Mouse (Mus musculus) CH12.LX (cell line): ENCODE results near the gene H1foo. TPM values are rescaled to one million over a fixed set of nuclear protein-coding genes. Genes with fewer than 3 reads are reported as not detected.

Experiments used
- DNase-seq: peaks from one replicate; pipeline ENCODE4 v3.0.0-alpha.2; 2013; ENCODE audit errors: extremely low read depth
- H3K27ac ChIP-seq: 2 replicates; pipeline ENCODE4 v1.5.1; 2012; ENCODE audit warnings: low read depth, mild to moderate bottlenecking, control low read depth, moderate library complexity; ENCODE audit not compliant: insufficient read depth
- H3K27me3 ChIP-seq: replicated peaks from 2 replicates; pipeline ENCODE3; 2012; ENCODE audit warnings: inconsistent platforms
- H3K36me3 ChIP-seq, 2 experiments: replicated peaks in 1 of 2; 2 replicates each; pipeline versions ENCODE3 to v1.6.1; 2012; ENCODE audit warnings: inconsistent platforms in 1 of 2, low read length in 1 of 2, mild to moderate bottlenecking in 1 of 2, mixed read lengths in 1 of 2, moderate library complexity in 1 of 2; ENCODE audit not compliant: control insufficient read depth in 1 of 2, insufficient read depth in 1 of 2
- H3K4me1 ChIP-seq, 2 experiments: 2 replicates each; pipeline ENCODE4 v1.6.1; 2012; ENCODE audit warnings: inconsistent platforms in 1 of 2, moderate library complexity in 1 of 2; ENCODE audit not compliant: insufficient read depth in 2 of 2, control insufficient read depth in 1 of 2
- H3K4me2 ChIP-seq: 2 replicates; pipeline ENCODE4 v1.6.1; 2012; ENCODE audit warnings: low read depth, mild to moderate bottlenecking, control low read depth; ENCODE audit not compliant: poor library complexity, insufficient read depth, severe bottlenecking
- H3K4me3 ChIP-seq, 3 experiments: fragments of 150-350 bp in 1 of 3; sonication (generic) in 1 of 3; replicated peaks in 1 of 3; 2 replicates each; pipeline versions ENCODE3 to v1.5.1; 2011 to 2012; ENCODE audit warnings: low read depth in 2 of 3, low read length in 2 of 3, mild to moderate bottlenecking in 2 of 3, moderate library complexity in 2 of 3, control low read depth in 1 of 3, improper control_type of control experiment in 1 of 3, inconsistent platforms in 1 of 3, mixed read lengths in 1 of 3; ENCODE audit not compliant: poor library complexity in 1 of 3
- H3K79me2 ChIP-seq: replicated peaks from 2 replicates; pipeline ENCODE4 v1.6.1; 2012; ENCODE audit warnings: mild to moderate bottlenecking, moderate library complexity; ENCODE audit not compliant: control insufficient read depth, poor library complexity, insufficient read depth, severe bottlenecking; ENCODE audit errors: extremely low read depth
- H3K9ac ChIP-seq: 2 replicates; pipeline ENCODE4 v1.6.1; 2012; ENCODE audit warnings: low read depth, mild to moderate bottlenecking, control low read depth, moderate library complexity; ENCODE audit not compliant: insufficient read depth
- H3K9me3 ChIP-seq: replicated peaks from 2 replicates; pipeline ENCODE3; 2012; ENCODE audit warnings: low read length, inconsistent platforms, mixed read lengths
- BHLHE40 ChIP-seq: IDR thresholded peaks from 2 replicates; pipeline ENCODE4 v1.6.1; 2011; ENCODE audit warnings: mild to moderate bottlenecking, low read depth, low read length, improper control_type of control experiment
- CHD2 ChIP-seq: IDR thresholded peaks from 2 replicates; pipeline ENCODE4 v1.6.1; 2011; ENCODE audit warnings: low read length, improper control_type of control experiment
- CTCF ChIP-seq, 2 experiments: IDR thresholded peaks in 1 of 2; conservative IDR thresholded peaks in 1 of 2; 2 replicates each; pipeline ENCODE4 v1.5.1; 2011 to 2012; ENCODE audit warnings: low read depth in 2 of 2, low read length in 2 of 2, improper control_type of control experiment in 1 of 2, inconsistent platforms in 1 of 2, mild to moderate bottlenecking in 1 of 2, moderate library complexity in 1 of 2
- E2F4 ChIP-seq: IDR thresholded peaks from 2 replicates; pipeline ENCODE4 v1.6.1; 2011; ENCODE audit warnings: low read depth, low read length, improper control_type of control experiment; ENCODE audit not compliant: insufficient replicate concordance
- HCFC1 ChIP-seq: IDR thresholded peaks from 2 replicates; pipeline ENCODE4 v1.6.1; 2012; ENCODE audit warnings: low read depth, mild to moderate bottlenecking, inconsistent platforms, low read length, improper control_type of control experiment
- IRF4 ChIP-seq: IDR thresholded peaks from 2 replicates; pipeline ENCODE4 v1.6.1; 2014; ENCODE audit warnings: low read depth, mild to moderate bottlenecking, inconsistent platforms, low read length, improper control_type of control experiment
- JUN ChIP-seq: IDR thresholded peaks from 2 replicates; pipeline ENCODE4 v1.6.1; 2011; ENCODE audit warnings: low read depth, mild to moderate bottlenecking, low read length, improper control_type of control experiment, moderate library complexity; ENCODE audit not compliant: insufficient read depth
- MAFK ChIP-seq: IDR thresholded peaks from 2 replicates; pipeline ENCODE4 v1.6.1; 2011; ENCODE audit warnings: low read length, improper control_type of control experiment; ENCODE audit not compliant: insufficient replicate concordance
- MAX ChIP-seq: IDR thresholded peaks from 2 replicates; pipeline ENCODE4 v1.6.1; 2011; ENCODE audit warnings: low read length, improper control_type of control experiment
- MEF2A ChIP-seq: IDR thresholded peaks from 2 replicates; pipeline ENCODE4 v1.6.1; 2014; ENCODE audit warnings: low read depth, mild to moderate bottlenecking, inconsistent platforms, low read length, improper control_type of control experiment, borderline replicate concordance
- NELFE ChIP-seq: IDR thresholded peaks from 2 replicates; pipeline ENCODE4 v1.6.1; 2011; ENCODE audit warnings: low read depth, low read length, improper control_type of control experiment
- NRF1 ChIP-seq: IDR thresholded peaks from 2 replicates; pipeline ENCODE4 v1.6.1; 2014; ENCODE audit warnings: low read depth, mild to moderate bottlenecking, inconsistent platforms, low read length, improper control_type of control experiment, moderate library complexity
- TCF12 ChIP-seq: IDR thresholded peaks from 2 replicates; pipeline ENCODE4 v1.6.1; 2014; ENCODE audit warnings: low read depth, mild to moderate bottlenecking, inconsistent platforms, low read length, improper control_type of control experiment
- UBTF ChIP-seq: IDR thresholded peaks from 2 replicates; pipeline ENCODE4 v1.6.1; 2012; ENCODE audit warnings: low read depth, mild to moderate bottlenecking, inconsistent platforms, low read length, improper control_type of control experiment, moderate library complexity
- USF1 ChIP-seq: IDR thresholded peaks from 2 replicates; pipeline ENCODE4 v1.6.1; 2014; ENCODE audit warnings: low read depth, mild to moderate bottlenecking, inconsistent platforms, low read length, improper control_type of control experiment
- ZKSCAN1 ChIP-seq: IDR thresholded peaks from 2 replicates; pipeline ENCODE4 v1.6.1; 2012; ENCODE audit warnings: low read depth, inconsistent platforms, low read length, improper control_type of control experiment, borderline replicate concordance
- ZNF384 ChIP-seq: IDR thresholded peaks from 2 replicates; pipeline ENCODE4 v1.6.1; 2012; ENCODE audit warnings: low read depth, low read length, improper control_type of control experiment, inconsistent platforms
- dilution Hi-C: fragments of 300-500 bp; cut with MboI; formaldehyde crosslinking; loops from 2 replicates; pipeline ENCODE4 v1.14.3; 2020; ENCODE audit warnings: low sequenced_read_pairs; ENCODE audit not compliant: extremely low pct_unique_long_range_greater_than_20kb, extremely low pct_ligation_motif_present
- in situ Hi-C: fragments of 300-500 bp; cut with MboI; formaldehyde crosslinking; loops from 3 replicates; pipeline ENCODE4 v1.14.3; 2019; ENCODE audit warnings: low sequenced_read_pairs, low pct_ligation_motif_present, low pct_unique_long_range_greater_than_20kb, mixed read lengths
- polyA plus RNA-seq: library from polyadenylated mRNA; unstranded; fragments of >175 nt; gene quantifications from 2 replicates; pipeline ENCODE4 v1.2.1, GENCODE M21; 2012; ENCODE audit warnings: low read depth; ENCODE audit not compliant: insufficient read length
- total RNA-seq, 2 experiments: library from RNA; depleted of rRNA; stranded (reverse); fragments of 300-350 nt in 1 of 2; fragments of >200 nt in 1 of 2; gene quantifications; 2 replicates each; pipeline ENCODE4 v1.2.3; 2012 to 2014

H1foo gene
- total and polyA plus RNA-seq, 3 experiments = 0.77 to 1.0 (median 0.89) TPM

DNA sequence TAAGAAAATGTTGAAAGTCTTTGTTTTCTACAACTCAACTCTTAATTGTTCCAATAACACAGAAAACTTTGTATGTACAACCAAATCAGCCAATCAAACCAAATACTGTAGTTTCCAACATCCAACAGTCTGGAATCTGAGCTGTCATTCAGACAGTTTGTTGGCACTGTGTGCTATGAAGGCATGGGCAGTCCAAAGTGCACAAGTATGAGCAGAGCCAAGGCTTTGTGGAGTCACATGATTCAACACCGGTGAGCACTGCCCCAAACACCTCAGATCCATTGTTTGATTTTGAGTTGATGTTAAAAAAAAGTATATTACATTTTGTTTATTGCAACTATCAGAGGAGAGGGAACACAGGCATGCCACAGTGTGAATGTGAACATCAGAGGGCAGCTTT lies 4.1 kb upstream of the H1foo start:
- in situ Hi-C loops = loop anchor here (5.0 kb wide), 1 partner anchor 33 kb away; no protein-coding TSS in a partner anchor

DNA sequence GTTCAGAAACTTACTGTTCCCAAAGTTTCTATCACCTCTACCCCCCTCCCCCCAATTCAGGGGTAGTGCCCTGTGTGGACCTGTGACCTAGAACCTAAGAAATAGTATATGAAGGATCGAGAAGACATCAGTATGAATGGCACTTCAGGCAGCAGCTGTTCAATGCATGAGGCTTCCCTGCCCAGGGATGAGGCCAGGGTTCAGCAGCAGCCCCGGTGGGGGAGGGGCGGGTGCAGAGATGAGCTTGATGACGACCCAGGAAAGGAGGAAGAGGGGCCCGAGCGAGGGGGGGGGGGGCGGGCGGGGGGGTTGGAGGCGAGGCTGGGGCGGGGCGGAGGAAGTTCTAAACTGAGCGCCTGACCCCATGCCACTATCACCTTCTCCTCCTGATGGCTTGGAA lies 3.6 kb upstream of the H1foo start:
- dilution Hi-C loops (no loop called here), in situ Hi-C loops (loop anchor here (5.0 kb wide), 1 partner anchor 34 kb away; no protein-coding TSS in a partner anchor)

More for the DNA sequence above, 4.1 kb upstream of the H1foo start:
- dilution Hi-C loops = no loop called here
- H3K4me1 ChIP-seq = peaks cover 34 to 57% of the 10 kb centered on the region in 2 experiments
- no peak overlapping the region for H3K27ac ChIP-seq
- no peaks in the 10 kb centered on the region for H3K79me2 ChIP-seq
- H3K36me3 ChIP-seq = no peaks in the 10 kb centered on the region
- TF ChIP-seq CHD2 (no peak), USF1 (no peak), MAX (no peak), HCFC1 (no peak), E2F4 (no peak), JUN (no peak), NRF1 (no peak), TCF12 (no peak), UBTF (no peak), MAFK (no peak)
- TF ChIP-seq, all 38 proteins: peak for 0
- DNase-seq = no peak
- Histone ChIP-seq H3K4me2 (no peak overlapping the region), H3K4me3 (no peak overlapping the region), H3K9ac (no peak overlapping the region), H3K9me3 (no peaks in the 10 kb centered on the region), H3K27me3 (no peaks in the 10 kb centered on the region)

More for the DNA sequence above, 3.6 kb upstream of the H1foo start:
- Histone ChIP-seq H3K27ac (no peak overlapping the region), H3K9ac (no peak overlapping the region), H3K36me3 (no peaks in the 10 kb centered on the region), H3K4me3 (no peak overlapping the region), H3K4me2 (no peak overlapping the region), H3K4me1 (peaks cover 37 to 62% of the 10 kb centered on the region in 2 experiments), H3K9me3 (no peaks in the 10 kb centered on the region), H3K79me2 (no peaks in the 10 kb centered on the region), H3K27me3 (no peaks in the 10 kb centered on the region)
- DNase-seq = peak; percentile 27
- TF ChIP-seq ZNF384 (no peak), ZKSCAN1 (no peak), IRF4 (no peak), BHLHE40 (no peak), CTCF (conservative IDR thresholded peaks at IDR 0.05 in 1 of 2, IDR thresholded peaks at IDR 0.05 in 1 of 2; ENCODE audit: low read depth in 2 of 2, low read length in 2 of 2) (no peak), NELFE (no peak), MEF2A (0 out of 2 replicates have a peak, but pooled peaks have one; percentile 13), TCF12 (no peak)
